Mouse (Mus musculus): ENCODE results near the gene Nox4. TPM values are rescaled to one million over a fixed set of nuclear protein-coding genes. Genes with fewer than 3 reads are reported as not detected.

Nox4 gene
- polyA plus RNA-seq, 1 experiment from 2014 or later: 1.8 TPM

GRCm38 (mm10) chr7:87277225-87277624 is 31.3 kb downstream of the Nox4 start:
- Histone ChIP-seq H3K27ac (replicated peaks) (no peak overlapping the region), H3K4me3 (no peak overlapping the region), H3K4me1 (replicated peaks) (no peaks in the 10 kb centered on the region), H3K36me3 (no peaks in the 10 kb centered on the region), H3K4me2 (no peak overlapping the region), H3K9ac (no peak overlapping the region), H3K27me3 (no peaks in the 10 kb centered on the region), H3K9me3 (no peaks in the 10 kb centered on the region)
- 5% methylated on average over 1 of the region's 1 CpGs for WGBS
- ATAC-seq (ENCODE audit: low read depth): no peak

- H3K4me3 ChIP-seq: no peak overlapping the region
- no peaks in the 10 kb centered on the region for H3K36me3 ChIP-seq
- H3K27ac ChIP-seq (replicated peaks): no peak overlapping the region
- no peak overlapping the region for H3K4me2 ChIP-seq
- no peak for ATAC-seq (ENCODE audit: low read depth)
- H3K4me1 ChIP-seq (replicated peaks): no peaks in the 10 kb centered on the region
- H3K27me3 ChIP-seq: no peaks in the 10 kb centered on the region
- WGBS: 85% methylated on average over 1 of the region's 1 CpGs
- H3K9me3 ChIP-seq: no peaks in the 10 kb centered on the region
- no peak overlapping the region for H3K9ac ChIP-seq
These were observed 57.9 kb downstream of the Nox4 start for GRCm38 (mm10) chr7:87303726-87304315.

GRCm38 (mm10) chr7:87321571-87321970 is 75.7 kb downstream of the Nox4 start:
- Histone ChIP-seq H3K36me3 (no peaks in the 10 kb centered on the region), H3K4me3 (no peak overlapping the region), H3K4me1 (replicated peaks) (no peaks in the 10 kb centered on the region), H3K27me3 (no peaks in the 10 kb centered on the region), H3K9ac (no peak overlapping the region), H3K27ac (replicated peaks) (no peak overlapping the region), H3K4me2 (no peak overlapping the region), H3K9me3 (no peaks in the 10 kb centered on the region)
- 82% methylated on average over 3 of the region's 3 CpGs for WGBS
- ATAC-seq (ENCODE audit: low read depth): no peak

- 94% methylated on average over 1 of the region's 1 CpGs for WGBS
- no peak overlapping the region for H3K4me2 ChIP-seq
- no peaks in the 10 kb centered on the region for H3K36me3 ChIP-seq
- no peak overlapping the region for H3K27ac ChIP-seq (replicated peaks)
- no peaks in the 10 kb centered on the region for H3K27me3 ChIP-seq
- no peak for ATAC-seq (ENCODE audit: low read depth)
- H3K4me3 ChIP-seq: no peak overlapping the region
- no peaks in the 10 kb centered on the region for H3K9me3 ChIP-seq
- H3K4me1 ChIP-seq (replicated peaks): no peaks in the 10 kb centered on the region
- no peak overlapping the region for H3K9ac ChIP-seq
These were observed 76.2 kb downstream of the Nox4 start for GRCm38 (mm10) chr7:87322085-87322484.

- H3K36me3 ChIP-seq: no peaks in the 10 kb centered on the region
- H3K9ac ChIP-seq: no peak overlapping the region
- no peak for ATAC-seq (ENCODE audit: low read depth)
- no peak overlapping the region for H3K4me3 ChIP-seq
- H3K27ac ChIP-seq (replicated peaks): no peak overlapping the region
- H3K4me1 ChIP-seq (replicated peaks): no peaks in the 10 kb centered on the region
- 89% methylated on average over 5 of the region's 5 CpGs for WGBS
- H3K27me3 ChIP-seq: no peaks in the 10 kb centered on the region
- H3K4me2 ChIP-seq: no peak overlapping the region
- H3K9me3 ChIP-seq: no peaks in the 10 kb centered on the region
These were observed 85.1 kb downstream of the Nox4 start for GRCm38 (mm10) chr7:87330782-87331558.

- WGBS: 90% methylated on average over 3 of the region's 3 CpGs
These were observed 99.7 kb downstream of the Nox4 start for GRCm38 (mm10) chr7:87345598-87345997.

GRCm38 (mm10) chr7:87352818-87353217 is 106.9 kb downstream of the Nox4 start:
- 63% methylated on average over 2 of the region's 2 CpGs for WGBS
- H3K9ac ChIP-seq: no peak overlapping the region
- H3K27ac ChIP-seq (replicated peaks): no peak overlapping the region
- H3K27me3 ChIP-seq: no peaks in the 10 kb centered on the region
- no peaks in the 10 kb centered on the region for H3K4me1 ChIP-seq (replicated peaks)
- H3K4me2 ChIP-seq: no peak overlapping the region
- H3K9me3 ChIP-seq: no peaks in the 10 kb centered on the region
- no peak overlapping the region for H3K4me3 ChIP-seq
- H3K36me3 ChIP-seq: no peaks in the 10 kb centered on the region
- no peak for ATAC-seq (ENCODE audit: low read depth)

More at GRCm38 (mm10) chr7:87345598-87345997, 99.7 kb downstream of the Nox4 start:
- no peaks in the 10 kb centered on the region for H3K36me3 ChIP-seq
- H3K4me2 ChIP-seq: no peak overlapping the region
- no peak overlapping the region for H3K4me3 ChIP-seq
- no peaks in the 10 kb centered on the region for H3K9me3 ChIP-seq
- no peaks in the 10 kb centered on the region for H3K27me3 ChIP-seq
- H3K9ac ChIP-seq: no peak overlapping the region
- H3K4me1 ChIP-seq (replicated peaks): no peaks in the 10 kb centered on the region
- H3K27ac ChIP-seq (replicated peaks): no peak overlapping the region
- ATAC-seq (ENCODE audit: low read depth): no peak

- Histone ChIP-seq H3K27me3 (no peaks in the 10 kb centered on the region), H3K4me1 (replicated peaks) (no peaks in the 10 kb centered on the region), H3K27ac (replicated peaks) (no peak overlapping the region), H3K4me3 (no peak overlapping the region), H3K9me3 (no peaks in the 10 kb centered on the region), H3K9ac (no peak overlapping the region), H3K4me2 (no peak overlapping the region), H3K36me3 (no peaks in the 10 kb centered on the region)
- no peak for ATAC-seq (ENCODE audit: low read depth)
These were observed 121.9 kb downstream of the Nox4 start for GRCm38 (mm10) chr7:87367834-87368233.

- Histone ChIP-seq H3K4me3 (no peak overlapping the region), H3K36me3 (no peaks in the 10 kb centered on the region), H3K27me3 (no peaks in the 10 kb centered on the region), H3K4me2 (no peak overlapping the region), H3K27ac (replicated peaks) (no peak overlapping the region), H3K9me3 (no peaks in the 10 kb centered on the region), H3K4me1 (replicated peaks) (no peaks in the 10 kb centered on the region), H3K9ac (no peak overlapping the region)
- no peak for ATAC-seq (ENCODE audit: low read depth)
- WGBS: 87% methylated on average over 1 of the region's 1 CpGs
These were observed 123.2 kb downstream of the Nox4 start for GRCm38 (mm10) chr7:87369131-87369530.

GRCm38 (mm10) chr7:87370789-87371188 is 124.9 kb downstream of the Nox4 start:
- H3K9ac ChIP-seq: no peak overlapping the region
- H3K4me1 ChIP-seq (replicated peaks): no peaks in the 10 kb centered on the region
- no peak overlapping the region for H3K4me3 ChIP-seq
- no peak overlapping the region for H3K27ac ChIP-seq (replicated peaks)
- no peak for ATAC-seq (ENCODE audit: low read depth)
- no peak overlapping the region for H3K4me2 ChIP-seq
- H3K9me3 ChIP-seq: no peaks in the 10 kb centered on the region
- 78% methylated on average over 2 of the region's 2 CpGs for WGBS
- H3K27me3 ChIP-seq: no peaks in the 10 kb centered on the region
- no peaks in the 10 kb centered on the region for H3K36me3 ChIP-seq

GRCm38 (mm10) chr7:87371316-87371715 is 125.4 kb downstream of the Nox4 start:
- H3K9ac ChIP-seq: no peak overlapping the region
- no peak for ATAC-seq (ENCODE audit: low read depth)
- H3K27me3 ChIP-seq: no peaks in the 10 kb centered on the region
- 97% methylated on average over 2 of the region's 2 CpGs for WGBS
- no peaks in the 10 kb centered on the region for H3K9me3 ChIP-seq
- H3K4me2 ChIP-seq: no peak overlapping the region
- H3K36me3 ChIP-seq: no peaks in the 10 kb centered on the region
- H3K4me3 ChIP-seq: no peak overlapping the region
- no peak overlapping the region for H3K27ac ChIP-seq (replicated peaks)
- no peaks in the 10 kb centered on the region for H3K4me1 ChIP-seq (replicated peaks)

- no peak overlapping the region for H3K27ac ChIP-seq (replicated peaks)
- no peak overlapping the region for H3K9ac ChIP-seq
- no peaks in the 10 kb centered on the region for H3K36me3 ChIP-seq
- H3K27me3 ChIP-seq: no peaks in the 10 kb centered on the region
- no peaks in the 10 kb centered on the region for H3K4me1 ChIP-seq (replicated peaks)
- H3K4me3 ChIP-seq: no peak overlapping the region
- H3K9me3 ChIP-seq: no peaks in the 10 kb centered on the region
- no peak for ATAC-seq (ENCODE audit: low read depth)
- no peak overlapping the region for H3K4me2 ChIP-seq
These were observed 128.4 kb downstream of the Nox4 start for GRCm38 (mm10) chr7:87374322-87374721.

- 60% methylated on average over 2 of the region's 2 CpGs for WGBS
- Histone ChIP-seq H3K36me3 (no peaks in the 10 kb centered on the region), H3K4me1 (replicated peaks) (no peaks in the 10 kb centered on the region), H3K27ac (replicated peaks) (no peak overlapping the region), H3K9me3 (no peaks in the 10 kb centered on the region), H3K27me3 (no peaks in the 10 kb centered on the region), H3K4me2 (no peak overlapping the region), H3K4me3 (no peak overlapping the region), H3K9ac (no peak overlapping the region)
- no peak for ATAC-seq (ENCODE audit: low read depth)
These were observed 129.0 kb downstream of the Nox4 start for GRCm38 (mm10) chr7:87374935-87375334.

All from neural tube, embryonic 13.5 days (tissue).